Mouse (Mus musculus): ENCODE measurements around the gene Poglut1.

DNA sequence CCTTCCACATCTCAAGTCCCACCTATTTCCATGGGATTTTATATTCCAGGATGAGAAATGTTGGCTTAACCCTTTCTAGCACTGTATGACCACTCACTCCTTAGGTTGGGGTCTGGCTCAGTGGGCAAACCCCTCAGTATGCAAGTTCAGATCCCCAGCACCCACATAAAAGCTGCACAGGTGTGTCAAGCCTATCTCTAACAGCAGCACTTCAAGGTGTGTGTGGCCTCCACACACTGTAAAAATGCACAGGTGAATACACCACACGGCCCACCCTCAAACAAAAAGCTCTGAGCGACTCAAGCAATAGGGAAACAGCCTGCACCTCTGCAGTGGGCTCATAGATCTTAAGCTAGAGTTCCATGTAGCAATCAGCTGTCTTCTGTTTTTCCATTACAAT is 46.0 kb upstream of the Poglut1 start:
- TF ChIP-seq CTCF (IDR thresholded peaks at IDR 0.05; ENCODE audit: low read depth, low read length) (no peak), POLR2A (IDR thresholded peaks at IDR 0.05; ENCODE audit: borderline replicate concordance, low read depth, low read length) (no peak)

Measured in bone marrow macrophage, adult 2 months (primary cell).